23 mouse cellular contexts compared by ENCODE assay signal in genomic region chr5:118802036-118802435, GRCm38 (mm10).
DNase-seq lines count a peak whose midpoint lies in the region; ATAC-seq lines count a peak whose summit lies in the region.
"Had no signal": no experiment of that assay in that cellular context is flagged by ENCODE, and none has a peak within 500 bp of the region (broad histone marks: within the 10 kb centered on the region; RNA-seq: fewer than 3 reads in every experiment).

No protein-coding gene starts in this region.

- 0 out of 2 replicates have a peak, but pooled peaks have one; percentile 26 for ATAC-seq in liver, embryonic 13.5 days (ENCODE audit: low read depth)
- ATAC-seq in liver, embryonic 11.5 days (replicated peaks; ENCODE audit: low FRiP score), result no peak
- ATAC-seq: forebrain, embryonic 14.5 days; forebrain, embryonic 16.5 days had no signal

- H3K36me3 ChIP-seq in liver, embryonic 13.5 days, result no peaks in the 10 kb centered on the region
- H3K36me3 ChIP-seq in liver, embryonic 11.5 days (ENCODE audit: control insufficient read depth, insufficient read depth, low read length), result no peaks in the 10 kb centered on the region
- H3K36me3 ChIP-seq: embryonic facial prominence, embryonic 13.5 days; embryonic facial prominence, embryonic 15.5 days; forebrain, embryonic 10.5 days; forebrain, embryonic 12.5 days had no signal

- no peaks in the 10 kb centered on the region for H3K9me3 ChIP-seq in liver, embryonic 13.5 days (replicated peaks)
- no peaks in the 10 kb centered on the region for H3K9me3 ChIP-seq in liver, embryonic 11.5 days (ENCODE audit: control insufficient read depth, low read length)
- H3K9me3 ChIP-seq: embryonic facial prominence, embryonic 13.5 days; embryonic facial prominence, embryonic 15.5 days; forebrain, embryonic 10.5 days; forebrain, embryonic 12.5 days had no signal

- no peak overlapping the region for H3K4me2 ChIP-seq in liver, embryonic 13.5 days
- no peak overlapping the region for H3K4me2 ChIP-seq in liver, embryonic 11.5 days
- H3K4me2 ChIP-seq: embryonic facial prominence, embryonic 13.5 days; embryonic facial prominence, embryonic 15.5 days; forebrain, embryonic 12.5 days had no signal

- H3K4me1 ChIP-seq in liver, embryonic 13.5 days (replicated peaks), result no peaks in the 10 kb centered on the region
- H3K4me1 ChIP-seq in liver, embryonic 11.5 days (replicated peaks; ENCODE audit: control insufficient read depth, insufficient read depth, low read length), result no peaks in the 10 kb centered on the region
- H3K4me1 ChIP-seq: embryonic facial prominence, embryonic 13.5 days; embryonic facial prominence, embryonic 15.5 days had no signal

- DNase-seq in heart, adult 11 months, result peak; percentile 77
- DNase-seq in heart, adult 9 months (ENCODE audit: low spot score in 2 of 2), result no peak
- no peak for DNase-seq in liver, embryonic 13.5 days
- no peak for DNase-seq in liver, embryonic 11.5 days (ENCODE audit: low spot score)
- DNase-seq in retina, embryonic 14.5 days (ENCODE audit: low spot score), result peak; percentile 5
- DNase-seq in retina, postnatal 1 day, result no peak
- DNase-seq: adrenal gland, adult 2 months; adrenal gland, postnatal 10 days; adrenal gland, postnatal 25 days; cerebellum, adult 11 months; cerebellum, adult 18-20 months; cerebellum, adult 8-10 months; cerebellum, adult 9-11 months; cerebellum, postnatal 14 days; cerebellum, postnatal 36 days; embryo, embryonic 11 days had no signal

- H3K27ac ChIP-seq in liver, embryonic 13.5 days, result no peak overlapping the region
- H3K27ac ChIP-seq in liver, embryonic 11.5 days (ENCODE audit: low read depth, low read length), result no peak overlapping the region
- H3K27ac ChIP-seq: embryonic facial prominence, embryonic 13.5 days; embryonic facial prominence, embryonic 15.5 days; forebrain, embryonic 10.5 days; forebrain, embryonic 12.5 days had no signal

- H3K9ac ChIP-seq in liver, embryonic 13.5 days, result no peak overlapping the region
- H3K9ac ChIP-seq in liver, embryonic 11.5 days (ENCODE audit: low read depth, low read length), result no peak overlapping the region
- H3K9ac ChIP-seq: embryonic facial prominence, embryonic 13.5 days; embryonic facial prominence, embryonic 15.5 days; forebrain, embryonic 12.5 days had no signal

- H3K27me3 ChIP-seq in liver, embryonic 13.5 days, result no peaks in the 10 kb centered on the region
- no peaks in the 10 kb centered on the region for H3K27me3 ChIP-seq in liver, embryonic 11.5 days (replicated peaks; ENCODE audit: control insufficient read depth, insufficient read depth, low read length)
- H3K27me3 ChIP-seq: embryonic facial prominence, embryonic 13.5 days; embryonic facial prominence, embryonic 15.5 days had no signal

- 65% methylated on average over 7 of the region's 7 CpGs for WGBS in liver, embryonic 13.5 days (ENCODE audit: insufficient replicate concordance)
- WGBS in liver, embryonic 11.5 days, result 73% methylated on average over 7 of the region's 7 CpGs

- H3K4me3 ChIP-seq in liver, embryonic 13.5 days (replicated peaks), result no peak overlapping the region
- no peak overlapping the region for H3K4me3 ChIP-seq in liver, embryonic 11.5 days (ENCODE audit: low read depth, low read length)
- H3K4me3 ChIP-seq: embryonic facial prominence, embryonic 13.5 days; embryonic facial prominence, embryonic 15.5 days; erythroblast, embryonic 14.5 days; forebrain, embryonic 10.5 days; forebrain, embryonic 12.5 days had no signal

Comparison
In these comparisons a context has a peak if more than half of its experiments do, and no peak if none do; other contexts are left out.
1. DNase-seq: peak in heart, adult 11 months (single experiment) and retina, embryonic 14.5 days (single experiment); none in heart, adult 9 months (0 of 2), liver, embryonic 13.5 days (single experiment), liver, embryonic 11.5 days (single experiment) and retina, postnatal 1 day (single experiment).